Mouse (Mus musculus) lung, postnatal 25 days (tissue): ENCODE measurements around the gene Prmt7.
A peak's percentile ranks its signal among the peaks of the same experiment; 100 is the strongest.

ENCODE experiments used
- DNase-seq: peaks from one replicate; pipeline ENCODE4 v3.0.0; 2022; ENCODE audit warnings: low spot score

Gene Prmt7

DNA sequence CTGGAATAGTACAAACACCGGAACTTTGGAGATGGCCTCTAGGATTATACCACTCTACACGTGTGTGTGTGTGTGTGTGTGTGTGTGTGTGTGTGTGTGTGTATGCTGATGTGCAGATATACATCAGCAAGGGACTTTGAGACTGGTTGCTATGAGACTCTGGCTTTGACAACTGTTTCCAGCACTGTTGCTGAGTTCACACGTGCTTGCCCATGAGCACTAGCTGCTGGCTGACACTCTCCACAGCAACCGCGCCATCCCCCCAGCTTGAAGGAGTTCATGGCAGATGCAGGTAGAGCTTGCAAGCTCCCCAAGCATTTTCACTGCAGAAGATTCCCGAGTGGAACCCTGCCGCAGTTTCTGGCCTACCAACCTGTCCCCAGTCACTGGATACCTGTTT is 78.7 kb downstream of the Prmt7 start:
- DNase-seq: no peak

DNA sequence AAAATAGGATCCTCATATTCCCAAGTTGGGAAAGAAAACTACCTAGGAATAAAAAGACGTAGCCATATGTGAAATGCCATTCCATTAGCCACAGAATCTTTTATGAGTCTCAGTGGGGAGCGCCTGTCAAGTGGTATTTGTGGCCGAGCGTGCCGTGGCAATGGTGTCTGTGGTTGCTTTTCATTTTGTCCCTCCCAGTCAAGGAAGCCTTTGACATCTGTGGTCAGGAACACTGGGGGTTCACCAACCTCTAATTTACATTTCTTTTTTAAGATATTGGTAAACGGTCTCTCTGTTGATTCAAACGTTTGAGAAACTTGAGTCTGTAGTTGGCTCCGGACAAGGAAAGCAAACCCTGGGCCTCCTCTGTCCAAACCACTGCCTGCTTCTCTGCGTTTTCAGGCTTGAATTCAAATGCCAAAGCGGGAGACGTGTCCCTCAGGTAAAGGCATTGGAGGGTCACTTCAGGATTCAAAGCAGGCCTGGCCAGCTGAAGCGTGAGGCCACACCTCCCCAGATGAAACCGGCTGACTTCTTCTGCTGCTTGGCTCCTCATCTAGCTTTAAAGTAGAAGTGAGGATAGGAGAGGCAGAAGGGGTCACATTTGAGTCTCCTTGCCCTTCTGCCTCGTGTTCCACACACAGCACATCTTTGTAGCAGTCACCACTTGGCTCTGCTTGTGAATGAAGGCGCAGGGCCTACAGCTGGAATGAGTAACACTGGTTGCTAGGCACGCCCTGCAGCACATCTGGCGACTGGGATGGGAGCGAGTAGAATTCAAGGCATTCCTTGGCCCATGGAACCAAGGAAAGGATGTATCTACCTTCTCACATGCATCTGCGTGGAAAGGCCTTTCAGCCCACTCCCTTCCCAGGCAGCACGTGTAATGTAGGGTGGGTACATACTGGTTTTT is 82.0 kb downstream of the Prmt7 start:
- no peak for DNase-seq

DNA sequence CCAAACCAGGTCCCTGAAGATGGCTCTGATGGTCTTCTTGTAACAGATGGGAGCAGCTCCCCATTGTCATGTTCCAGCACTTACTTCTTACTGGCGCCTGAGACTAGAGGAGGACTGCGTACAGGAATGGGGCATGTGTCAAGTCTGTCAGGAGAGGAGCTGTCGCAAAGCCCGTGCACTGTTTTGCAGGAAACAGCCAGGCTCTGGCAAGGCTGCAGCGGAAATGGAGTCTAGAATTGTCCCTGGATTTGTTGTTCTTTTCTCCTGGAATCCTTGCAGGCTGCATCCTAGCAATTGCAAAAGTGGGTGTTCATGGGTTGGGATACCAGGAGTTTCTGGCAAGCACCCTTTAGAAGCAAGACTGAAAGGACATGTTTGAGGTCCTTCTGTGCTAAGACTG is 87.5 kb downstream of the Prmt7 start:
- DNase-seq: peak; percentile 14

- DNase-seq: no peak
Observed at GRCm38 (mm10) chr8:106298846-106299245, 88.1 kb downstream of the Prmt7 start.

GRCm38 (mm10) chr8:106299686-106300085 is 89.0 kb downstream of the Prmt7 start:
- no peak for DNase-seq

DNA sequence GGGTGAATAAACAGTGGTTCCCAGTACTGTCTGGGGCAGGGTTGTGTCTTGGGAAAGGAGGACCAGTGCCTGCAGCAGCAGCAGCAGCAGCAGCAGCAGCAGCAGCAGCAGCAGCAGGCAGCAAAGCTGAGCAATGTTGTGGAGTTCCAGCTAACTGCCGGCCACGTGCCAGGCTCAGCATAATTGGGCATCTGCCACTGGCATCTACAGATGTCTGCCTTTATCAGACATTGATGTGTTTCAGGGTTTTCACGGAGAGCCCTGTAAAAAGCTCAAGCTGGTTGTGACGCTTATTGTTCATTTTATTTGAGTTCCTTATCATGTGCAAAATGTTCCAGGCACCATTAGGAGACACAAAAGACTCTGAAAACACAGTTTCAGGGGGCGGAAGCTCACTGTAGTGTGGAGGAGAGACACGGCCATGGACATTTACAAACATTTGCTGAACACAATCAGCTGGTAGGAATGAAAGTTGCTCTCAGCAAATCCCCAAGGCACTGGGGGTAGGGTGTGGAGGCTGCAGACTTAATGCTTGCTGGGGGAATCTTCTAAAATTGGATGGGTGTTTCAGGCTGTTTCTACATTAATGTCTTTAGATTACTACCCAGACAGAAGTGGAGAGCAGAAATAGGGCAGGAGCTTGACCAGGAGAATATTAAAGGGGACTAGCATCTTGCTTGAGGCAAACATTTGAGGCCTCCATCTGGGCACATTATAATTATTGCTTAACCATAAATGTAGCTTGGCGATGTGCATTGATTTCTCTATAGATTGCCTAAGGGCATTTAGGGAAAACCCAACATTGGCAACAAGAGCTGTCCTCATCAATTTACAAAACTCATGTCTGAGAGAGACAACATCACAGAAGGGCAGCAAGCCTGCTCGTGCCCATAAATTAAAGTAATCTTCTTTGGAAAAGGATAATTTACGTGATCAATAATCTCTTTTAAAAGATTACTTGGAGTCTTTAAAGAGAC is 90.3 kb downstream of the Prmt7 start:
- no peak for DNase-seq
